Mouse (Mus musculus) bone marrow, adult 2 months (tissue): ENCODE measurements around the gene Timeless.
A peak's percentile ranks its signal among the peaks of the same experiment; 100 is the strongest.

Experiments used
- CTCF ChIP-seq: fragments of 200-500 bp; IDR thresholded peaks from 2 replicates; pipeline ENCODE4 v1.5.1; 2011; ENCODE audit warnings: low read length, control low read depth; ENCODE audit not compliant: control insufficient read depth, insufficient read depth
- POLR2A ChIP-seq: fragments of 200-500 bp; IDR thresholded peaks from 2 replicates; pipeline ENCODE4 v1.6.1; 2011; ENCODE audit warnings: low read depth, mild to moderate bottlenecking, control low read depth, low read length, borderline replicate concordance; ENCODE audit not compliant: control insufficient read depth

- TF ChIP-seq CTCF (no peak), POLR2A (peak; percentile 18; the same call in 1 of the 2 replicates)
Measured at GRCm38 (mm10) chr10:128194024-128194550, 37.8 kb upstream of the Timeless start, which contains the start of gene Gls2.
